Mouse (Mus musculus): ENCODE data around the gene Pcdh9. TPM values are rescaled to one million over a fixed set of nuclear protein-coding genes. Genes with fewer than 3 reads are reported as not detected.

Pcdh9 gene
- polyA plus RNA-seq, 1 experiment: 0.30 TPM

DNA sequence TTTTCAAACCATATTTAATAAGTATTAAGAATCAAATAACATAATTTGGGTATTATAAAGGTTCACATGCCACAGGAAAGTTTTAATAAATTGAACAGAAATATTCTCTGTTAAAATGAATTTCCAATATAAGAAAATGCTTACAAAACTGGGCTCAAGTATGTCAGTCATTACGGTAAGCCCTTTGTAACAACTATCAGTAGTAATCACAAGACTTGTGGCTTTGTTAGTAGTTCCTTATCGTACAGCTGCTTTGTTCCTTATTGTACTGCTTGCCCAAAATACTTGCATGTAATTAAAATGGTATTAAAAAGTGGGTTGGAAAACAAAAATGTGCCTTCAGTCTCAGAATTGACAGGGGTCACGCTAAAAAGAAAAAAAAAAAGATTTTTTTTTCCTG is 32.4 kb downstream of the Pcdh9 start:
- 85% methylated on average over 3 of the region's 3 CpGs for WGBS
- no peak for DNase-seq
- H3K36me3 ChIP-seq (ENCODE audit: control insufficient read depth, insufficient read depth, low read length): no peaks in the 10 kb centered on the region
- no peaks in the 10 kb centered on the region for H3K4me1 ChIP-seq (ENCODE audit: control insufficient read depth, insufficient read depth, low read length)
- TF ChIP-seq POLR2A (IDR thresholded peaks at IDR 0.05; ENCODE audit: low read depth, low read length) (no peak), CTCF (conservative IDR thresholded peaks at IDR 0.05; ENCODE audit: insufficient read depth, insufficient read length, low read depth, low read length) (no peak)
- H3K4me3 ChIP-seq (ENCODE audit: insufficient read depth, low read depth, low read length): no peak overlapping the region
- no peak overlapping the region for H3K27ac ChIP-seq (ENCODE audit: insufficient read depth, low read depth, low read length)
- H3K27me3 ChIP-seq (replicated peaks; ENCODE audit: control insufficient read depth, insufficient read depth, low read length): no peaks in the 10 kb centered on the region

DNA sequence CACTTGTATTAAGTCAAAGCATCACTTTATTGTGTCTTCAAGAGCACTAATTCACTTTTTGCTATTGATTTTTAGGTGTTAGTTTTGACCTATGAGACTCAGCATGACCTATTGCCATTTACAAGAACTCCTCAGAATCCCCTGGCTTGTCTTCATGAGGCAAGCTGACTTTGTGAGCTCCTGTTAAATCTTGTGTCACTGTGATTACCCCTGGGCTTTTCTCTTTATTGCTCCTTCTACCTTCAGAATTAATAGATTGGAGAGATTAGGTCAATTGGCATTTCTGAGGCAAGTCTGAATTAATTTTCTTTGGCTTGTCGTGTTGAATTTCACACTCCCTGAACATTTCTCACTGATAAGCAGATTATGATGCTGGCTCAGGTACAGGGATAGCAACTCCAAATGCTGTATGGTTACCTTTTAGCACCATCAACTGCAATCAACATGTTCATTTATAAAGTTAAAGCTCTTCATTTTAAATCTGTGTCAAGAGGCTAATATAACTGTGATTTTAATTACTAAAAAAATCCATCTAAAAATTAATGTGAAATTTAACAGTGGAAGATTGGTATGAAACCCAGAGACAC is 44.3 kb downstream of the Pcdh9 start:
- Histone ChIP-seq H3K27ac (ENCODE audit: insufficient read depth, low read depth, low read length) (no peak overlapping the region), H3K36me3 (ENCODE audit: control insufficient read depth, insufficient read depth, low read length) (no peaks in the 10 kb centered on the region), H3K4me3 (ENCODE audit: insufficient read depth, low read depth, low read length) (no peak overlapping the region), H3K4me1 (ENCODE audit: control insufficient read depth, insufficient read depth, low read length) (no peaks in the 10 kb centered on the region), H3K27me3 (replicated peaks; ENCODE audit: control insufficient read depth, insufficient read depth, low read length) (no peaks in the 10 kb centered on the region)
- TF ChIP-seq POLR2A (IDR thresholded peaks at IDR 0.05; ENCODE audit: low read depth, low read length) (no peak), CTCF (conservative IDR thresholded peaks at IDR 0.05; ENCODE audit: insufficient read depth, insufficient read length, low read depth, low read length) (no peak)
- 70% methylated on average over 1 of the region's 1 CpGs for WGBS
- no peak for DNase-seq

GRCm38 (mm10) chr14:93842686-93843288 is 47.7 kb downstream of the Pcdh9 start:
- H3K27ac ChIP-seq (ENCODE audit: insufficient read depth, low read depth, low read length): no peak overlapping the region
- no peaks in the 10 kb centered on the region for H3K27me3 ChIP-seq (replicated peaks; ENCODE audit: control insufficient read depth, insufficient read depth, low read length)
- no peaks in the 10 kb centered on the region for H3K36me3 ChIP-seq (ENCODE audit: control insufficient read depth, insufficient read depth, low read length)
- 74% methylated on average over 3 of the region's 3 CpGs for WGBS
- no peak overlapping the region for H3K4me3 ChIP-seq (ENCODE audit: insufficient read depth, low read depth, low read length)
- no peaks in the 10 kb centered on the region for H3K4me1 ChIP-seq (ENCODE audit: control insufficient read depth, insufficient read depth, low read length)
- TF ChIP-seq CTCF (conservative IDR thresholded peaks at IDR 0.05; ENCODE audit: insufficient read depth, insufficient read length, low read depth, low read length) (no peak), POLR2A (IDR thresholded peaks at IDR 0.05; ENCODE audit: low read depth, low read length) (no peak)
- no peak for DNase-seq

DNA sequence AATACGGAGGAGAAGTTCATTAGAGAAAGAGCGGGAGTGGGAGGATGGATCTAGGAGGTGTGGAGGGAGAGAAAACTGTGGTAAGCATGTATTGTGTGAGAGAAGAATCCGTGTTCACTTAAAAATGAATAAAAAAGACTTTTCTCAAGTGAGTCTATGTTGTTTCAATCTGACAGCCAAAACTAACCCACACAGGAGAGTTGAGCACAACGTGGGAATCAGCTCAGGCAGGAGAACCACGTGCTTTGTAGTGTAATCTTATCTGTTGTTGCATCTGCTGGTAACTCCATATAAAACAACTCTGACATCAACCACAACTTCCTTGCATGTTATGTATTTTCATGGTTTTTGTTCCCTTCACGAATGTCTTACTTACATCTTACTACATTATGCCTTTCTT is 58.0 kb downstream of the Pcdh9 start:
- H3K4me3 ChIP-seq (ENCODE audit: insufficient read depth, low read depth, low read length): no peak overlapping the region
- 74% methylated on average over 6 of the region's 6 CpGs for WGBS
- no peaks in the 10 kb centered on the region for H3K36me3 ChIP-seq (ENCODE audit: control insufficient read depth, insufficient read depth, low read length)
- DNase-seq: no peak
- H3K27ac ChIP-seq (ENCODE audit: insufficient read depth, low read depth, low read length): no peak overlapping the region
- H3K4me1 ChIP-seq (ENCODE audit: control insufficient read depth, insufficient read depth, low read length): no peaks in the 10 kb centered on the region
- TF ChIP-seq POLR2A (IDR thresholded peaks at IDR 0.05; ENCODE audit: low read depth, low read length) (no peak), CTCF (conservative IDR thresholded peaks at IDR 0.05; ENCODE audit: insufficient read depth, insufficient read length, low read depth, low read length) (no peak)
- H3K27me3 ChIP-seq (replicated peaks; ENCODE audit: control insufficient read depth, insufficient read depth, low read length): no peaks in the 10 kb centered on the region

GRCm38 (mm10) chr14:93827159-93827558 is 63.3 kb downstream of the Pcdh9 start:
- Histone ChIP-seq H3K27ac (ENCODE audit: insufficient read depth, low read depth, low read length) (no peak overlapping the region), H3K4me3 (ENCODE audit: insufficient read depth, low read depth, low read length) (no peak overlapping the region), H3K36me3 (ENCODE audit: control insufficient read depth, insufficient read depth, low read length) (no peaks in the 10 kb centered on the region), H3K4me1 (ENCODE audit: control insufficient read depth, insufficient read depth, low read length) (no peaks in the 10 kb centered on the region), H3K27me3 (replicated peaks; ENCODE audit: control insufficient read depth, insufficient read depth, low read length) (no peaks in the 10 kb centered on the region)
- TF ChIP-seq CTCF (conservative IDR thresholded peaks at IDR 0.05; ENCODE audit: insufficient read depth, insufficient read length, low read depth, low read length): no peak
- TF ChIP-seq POLR2A (IDR thresholded peaks at IDR 0.05; ENCODE audit: low read depth, low read length): no peak
- no peak for DNase-seq
- 54% methylated on average over 6 of the region's 6 CpGs for WGBS

GRCm38 (mm10) chr14:93826042-93826462 is 64.4 kb downstream of the Pcdh9 start:
- H3K36me3 ChIP-seq (ENCODE audit: control insufficient read depth, insufficient read depth, low read length): no peaks in the 10 kb centered on the region
- no peak overlapping the region for H3K27ac ChIP-seq (ENCODE audit: insufficient read depth, low read depth, low read length)
- H3K4me3 ChIP-seq (ENCODE audit: insufficient read depth, low read depth, low read length): no peak overlapping the region
- no peak for DNase-seq
- no peaks in the 10 kb centered on the region for H3K4me1 ChIP-seq (ENCODE audit: control insufficient read depth, insufficient read depth, low read length)
- TF ChIP-seq POLR2A (IDR thresholded peaks at IDR 0.05; ENCODE audit: low read depth, low read length) (no peak), CTCF (conservative IDR thresholded peaks at IDR 0.05; ENCODE audit: insufficient read depth, insufficient read length, low read depth, low read length) (no peak)
- no peaks in the 10 kb centered on the region for H3K27me3 ChIP-seq (replicated peaks; ENCODE audit: control insufficient read depth, insufficient read depth, low read length)
- 64% methylated on average over 6 of the region's 6 CpGs for WGBS

- Histone ChIP-seq H3K27ac (ENCODE audit: insufficient read depth, low read depth, low read length) (no peak overlapping the region), H3K4me1 (ENCODE audit: control insufficient read depth, insufficient read depth, low read length) (no peaks in the 10 kb centered on the region), H3K27me3 (replicated peaks; ENCODE audit: control insufficient read depth, insufficient read depth, low read length) (no peaks in the 10 kb centered on the region), H3K36me3 (ENCODE audit: control insufficient read depth, insufficient read depth, low read length) (no peaks in the 10 kb centered on the region), H3K4me3 (ENCODE audit: insufficient read depth, low read depth, low read length) (no peak overlapping the region)
- no peak for TF ChIP-seq POLR2A (IDR thresholded peaks at IDR 0.05; ENCODE audit: low read depth, low read length)
- TF ChIP-seq CTCF (conservative IDR thresholded peaks at IDR 0.05; ENCODE audit: insufficient read depth, insufficient read length, low read depth, low read length): no peak
- 79% methylated on average over 4 of the region's 4 CpGs for WGBS
- DNase-seq: no peak
Measured at GRCm38 (mm10) chr14:93818845-93819244, 71.6 kb downstream of the Pcdh9 start.
